Mouse (Mus musculus): ENCODE data around the gene Gm26661. TPM values are rescaled to one million over a fixed set of nuclear protein-coding genes. Genes with fewer than 3 reads are reported as not detected.
A peak's percentile ranks its signal among the peaks of the same experiment; 100 is the strongest.

Gene Gm26661
- total and polyA plus RNA-seq, 3 experiments: not detected

DNA sequence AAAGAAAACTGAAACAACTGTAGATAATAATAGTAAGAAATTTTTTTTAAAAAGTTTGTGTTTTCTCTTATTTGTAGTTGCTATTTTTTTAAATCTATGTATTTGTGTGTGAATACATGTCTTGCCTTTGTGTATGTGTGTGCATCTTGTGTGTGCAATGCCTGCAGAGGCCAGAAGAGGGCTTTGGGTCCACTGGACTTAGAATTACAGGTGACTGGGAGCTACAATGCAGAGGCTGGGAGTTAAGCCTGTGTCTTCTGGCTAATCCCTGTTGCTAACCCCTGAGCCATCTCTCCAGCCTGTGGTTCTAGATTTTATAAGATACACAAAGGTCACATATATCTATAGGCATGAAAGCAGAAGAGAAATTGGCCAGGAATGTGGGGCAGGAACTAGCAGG lies 9.2 kb downstream of the Gm26661 start:
- Histone ChIP-seq H3K79me2 (ENCODE audit: control insufficient read depth, insufficient read depth, low read length, poor library complexity) (no peaks in the 10 kb centered on the region), H3K9me3 (replicated peaks; ENCODE audit: insufficient read depth, low read length) (no peaks in the 10 kb centered on the region), H3K27ac (ENCODE audit: control insufficient read depth, low read depth, low read length) (no peak overlapping the region), H3K36me3 (ENCODE audit: control insufficient read depth in 1 of 2, insufficient read depth in 2 of 2, low read length in 2 of 2) (no peaks in the 10 kb centered on the region), H3K27me3 (ENCODE audit: control insufficient read depth in 1 of 2, insufficient read depth in 2 of 2, low read length in 2 of 2) (no peaks in the 10 kb centered on the region; a peak in 1 of 4 replicates), H3K4me3 (ENCODE audit: control insufficient read depth in 1 of 2, insufficient read depth in 1 of 2, low read depth in 2 of 2, low read length in 2 of 2) (no peak overlapping the region), H3K4me1 (ENCODE audit: control insufficient read depth in 1 of 2, insufficient read depth in 2 of 2, low read length in 2 of 2) (no peaks in the 10 kb centered on the region), H3K9ac (ENCODE audit: control insufficient read depth, low read depth, low read length, poor library complexity, severe bottlenecking) (no peak overlapping the region)
- no peak for DNase-seq (ENCODE audit: low read depth, low spot score)
- TF ChIP-seq TAL1 (IDR thresholded peaks at IDR 0.05; ENCODE audit: low read length) (no peak), RCOR1 (IDR thresholded peaks at IDR 0.05; ENCODE audit: low read depth, low read length) (no peak), TCF12 (IDR thresholded peaks at IDR 0.05; ENCODE audit: low read depth, low read length) (no peak), MYC (IDR thresholded peaks at IDR 0.05; ENCODE audit: low read depth, low read length) (no peak), NELFE (IDR thresholded peaks at IDR 0.05; ENCODE audit: low read depth, low read length) (no peak), JUND (IDR thresholded peaks at IDR 0.05; ENCODE audit: low read depth, low read length) (no peak), MAX (IDR thresholded peaks at IDR 0.05; ENCODE audit: low read length) (no peak), NRF1 (IDR thresholded peaks at IDR 0.05; ENCODE audit: insufficient read depth, low read depth, low read length, poor library complexity, severe bottlenecking) (no peak), MYB (IDR thresholded peaks at IDR 0.05; ENCODE audit: low read depth, low read length) (no peak), USF1 (IDR thresholded peaks at IDR 0.05; ENCODE audit: low read depth, low read length) (no peak), E2F4 (IDR thresholded peaks at IDR 0.05; ENCODE audit: borderline replicate concordance, low read depth, low read length) (no peak), RAD21 (IDR thresholded peaks at IDR 0.05; ENCODE audit: low read depth, low read length) (no peak), SMC3 (IDR thresholded peaks at IDR 0.05; ENCODE audit: low read depth, low read length) (no peak)

DNA sequence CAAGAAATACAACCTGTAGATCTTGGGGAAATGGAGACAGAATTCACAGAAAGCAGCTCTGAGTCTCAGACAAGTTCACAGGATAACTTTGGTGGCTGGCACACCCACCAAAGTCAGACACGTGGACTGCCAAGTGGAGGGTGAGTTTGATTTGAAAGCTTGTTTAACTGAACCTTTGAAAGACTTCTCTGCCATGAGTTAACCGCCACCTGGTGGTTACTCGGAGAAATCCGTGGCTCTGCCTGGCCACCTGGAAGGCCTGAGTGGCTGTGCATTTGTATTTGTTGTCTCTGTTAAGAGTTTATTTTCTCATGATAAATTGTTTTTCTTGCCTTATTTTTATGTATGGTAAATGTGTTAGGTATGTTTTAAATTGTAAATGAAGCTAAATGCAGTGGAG lies 10.4 kb downstream of the Gm26661 start:
- Histone ChIP-seq H3K36me3 (ENCODE audit: control insufficient read depth in 1 of 2, insufficient read depth in 2 of 2, low read length in 2 of 2) (no peaks in the 10 kb centered on the region), H3K27me3 (ENCODE audit: control insufficient read depth in 1 of 2, insufficient read depth in 2 of 2, low read length in 2 of 2) (no peaks in the 10 kb centered on the region; a peak in 1 of 4 replicates), H3K4me3 (ENCODE audit: control insufficient read depth in 1 of 2, insufficient read depth in 1 of 2, low read depth in 2 of 2, low read length in 2 of 2) (no peak overlapping the region), H3K4me1 (ENCODE audit: control insufficient read depth in 1 of 2, insufficient read depth in 2 of 2, low read length in 2 of 2) (no peaks in the 10 kb centered on the region), H3K9me3 (replicated peaks; ENCODE audit: insufficient read depth, low read length) (no peaks in the 10 kb centered on the region), H3K9ac (ENCODE audit: control insufficient read depth, low read depth, low read length, poor library complexity, severe bottlenecking) (no peak overlapping the region), H3K79me2 (ENCODE audit: control insufficient read depth, insufficient read depth, low read length, poor library complexity) (no peaks in the 10 kb centered on the region), H3K27ac (ENCODE audit: control insufficient read depth, low read depth, low read length) (no peak overlapping the region)
- no peak for TF ChIP-seq GABPA (IDR thresholded peaks at IDR 0.05; ENCODE audit: low read depth, low read length)
- TF ChIP-seq CTCF (IDR thresholded peaks at IDR 0.05 in 2 of 3, conservative IDR thresholded peaks at IDR 0.05 in 1 of 3; ENCODE audit: control insufficient read depth in 1 of 3, insufficient read depth in 1 of 3, low read depth in 2 of 3, low read length in 3 of 3, poor library complexity in 1 of 3, severe bottlenecking in 1 of 3): peak; percentile 19 to 51 (median 50); a peak in 4 of 6 replicates
- no peak for TF ChIP-seq TCF12 (IDR thresholded peaks at IDR 0.05; ENCODE audit: low read depth, low read length)
- peak; percentile 19 for TF ChIP-seq RAD21 (IDR thresholded peaks at IDR 0.05; ENCODE audit: low read depth, low read length)
- TF ChIP-seq POLR2A (IDR thresholded peaks at IDR 0.05; ENCODE audit: control insufficient read depth in 1 of 2, insufficient read depth in 1 of 2, low read depth in 1 of 2, low read length in 2 of 2, poor library complexity in 1 of 2): no peak
- TF ChIP-seq MAX (IDR thresholded peaks at IDR 0.05; ENCODE audit: low read length): no peak
- no peak for TF ChIP-seq ZNF384 (IDR thresholded peaks at IDR 0.05; ENCODE audit: low read depth, low read length)
- TF ChIP-seq SMC3 (IDR thresholded peaks at IDR 0.05; ENCODE audit: low read depth, low read length): peak; percentile 42
- no peak for TF ChIP-seq ELF1 (IDR thresholded peaks at IDR 0.05; ENCODE audit: low read depth, low read length)
- peak; percentile 23 for DNase-seq (ENCODE audit: low read depth, low spot score)
